17 mouse cellular contexts compared by ENCODE assay signal in genomic region chr10:117000975-117001374, GRCm38 (mm10). TPM values are rescaled to one million over a fixed set of nuclear protein-coding genes. Genes with fewer than 3 reads are reported as not detected.
DNase-seq lines count a peak whose midpoint lies in the region; ATAC-seq and TF ChIP-seq lines count a peak whose summit lies in the region.
"Had no signal": no experiment of that assay in that cellular context is flagged by ENCODE, and none has a peak within 500 bp of the region (broad histone marks: within the 10 kb centered on the region; RNA-seq: fewer than 3 reads in every experiment).

No protein-coding gene starts in this region.

- intact Hi-C loops in heart, postnatal 36 days (cut with DNase I), result no loop called here

- H3K9ac ChIP-seq in embryonic facial prominence, embryonic 15.5 days, result no peak overlapping the region
- H3K9ac ChIP-seq in heart, embryonic 14.5 days (ENCODE audit: low read length), result peak overlapping the region; percentile 39; the same call in 1 of the 2 replicates
- H3K9ac ChIP-seq in lung, postnatal 0 days (replicated peaks; ENCODE audit: low read depth), result no peak overlapping the region
- H3K9ac ChIP-seq: liver, embryonic 12.5 days had no signal

- 0 out of 2 replicates have a peak, but pooled peaks have one; percentile 29 for ATAC-seq in embryonic facial prominence, embryonic 15.5 days (ENCODE audit: insufficient number of reproducible peaks, low FRiP score, low TSS enrichment, low read depth)
- no peak for ATAC-seq in heart, embryonic 14.5 days (ENCODE audit: insufficient number of reproducible peaks, insufficient read depth, low FRiP score, low read depth)
- ATAC-seq in lung, postnatal 0 days, result peak; percentile 13; the same call in 1 of the 2 replicates
- ATAC-seq: activated CD4-positive, CD25-positive, alpha-beta regulatory T cell, adult 4 months; intestine, postnatal 0 days; liver, embryonic 12.5 days had no signal

- TF ChIP-seq CTCF in lung, postnatal 0 days (IDR thresholded peaks at IDR 0.05), result no peak
- no peak for TF ChIP-seq CTCF in brain, embryonic 14.5 days (IDR thresholded peaks at IDR 0.05; ENCODE audit: borderline replicate concordance, extremely low read depth, insufficient read depth, insufficient read length)

- DNase-seq in embryonic facial prominence, embryonic 10.5 days (ENCODE audit: low spot score), result no peak
- no peak for DNase-seq in heart, postnatal 36 days
- peak; percentile 67 for DNase-seq in lung, postnatal 0 days (ENCODE audit: low spot score)
- no peak for DNase-seq in lung, postnatal 4 days
- DNase-seq in brain, embryonic 14.5 days (ENCODE audit: low read depth), result peak; percentile 38
- DNase-seq in thymus, postnatal 36 days, result no peak
- DNase-seq: kidney, postnatal 14 days; thymus, postnatal 4 days had no signal

- TF ChIP-seq EP300 in lung, postnatal 0 days (IDR thresholded peaks at IDR 0.05), result no peak

- no peak for TF ChIP-seq POLR2A in brain, embryonic 14.5 days (IDR thresholded peaks at IDR 0.05; ENCODE audit: borderline replicate concordance, extremely low read depth, insufficient read depth, insufficient read length, poor library complexity, severe bottlenecking)

- no peak overlapping the region for H3K27ac ChIP-seq in embryonic facial prominence, embryonic 15.5 days (replicated peaks)
- H3K27ac ChIP-seq in embryonic facial prominence, embryonic 10.5 days (replicated peaks), result no peak overlapping the region
- H3K27ac ChIP-seq in heart, embryonic 14.5 days (replicated peaks in 1 of 2; ENCODE audit: control insufficient read depth in 1 of 2, insufficient read depth in 1 of 2, low read depth in 2 of 2, low read length in 2 of 2), result peak overlapping the region; percentile 29 to 45; a peak in 3 of 4 replicates
- H3K27ac ChIP-seq in lung, postnatal 0 days (ENCODE audit: low read length), result no peak overlapping the region
- H3K27ac ChIP-seq: liver, embryonic 12.5 days had no signal

- H3K36me3 ChIP-seq in embryonic facial prominence, embryonic 15.5 days, result no peaks in the 10 kb centered on the region
- H3K36me3 ChIP-seq in embryonic facial prominence, embryonic 10.5 days (replicated peaks), result no peaks in the 10 kb centered on the region
- H3K36me3 ChIP-seq in heart, embryonic 14.5 days (ENCODE audit: control insufficient read depth, insufficient read depth, low read length), result no peaks in the 10 kb centered on the region
- H3K36me3 ChIP-seq in lung, postnatal 0 days (ENCODE audit: insufficient read depth, low read length), result no peaks in the 10 kb centered on the region
- H3K36me3 ChIP-seq: liver, embryonic 12.5 days had no signal

- H3K27me3 ChIP-seq in embryonic facial prominence, embryonic 15.5 days, result no peaks in the 10 kb centered on the region
- H3K27me3 ChIP-seq in embryonic facial prominence, embryonic 10.5 days (replicated peaks; ENCODE audit: low read depth, poor library complexity, severe bottlenecking), result no peaks in the 10 kb centered on the region
- H3K27me3 ChIP-seq in heart, embryonic 14.5 days (ENCODE audit: control insufficient read depth, insufficient read depth, low read length), result no peaks in the 10 kb centered on the region
- H3K27me3 ChIP-seq in lung, postnatal 0 days (replicated peaks; ENCODE audit: insufficient read depth, low read length), result no peaks in the 10 kb centered on the region

- no peak overlapping the region for H3K4me3 ChIP-seq in embryonic facial prominence, embryonic 15.5 days (replicated peaks)
- H3K4me3 ChIP-seq in embryonic facial prominence, embryonic 10.5 days, result no peak overlapping the region
- H3K4me3 ChIP-seq in heart, embryonic 14.5 days (ENCODE audit: control insufficient read depth in 1 of 2, insufficient read depth in 1 of 2, low read depth in 1 of 2, low read length in 2 of 2), result no peak overlapping the region
- H3K4me3 ChIP-seq in lung, postnatal 0 days (ENCODE audit: low read depth, low read length), result no peak overlapping the region
- H3K4me3 ChIP-seq: liver, embryonic 12.5 days had no signal

- WGBS in embryonic facial prominence, embryonic 15.5 days, result 48% methylated on average over 12 of the region's 12 CpGs
- 74% methylated on average over 12 of the region's 12 CpGs for WGBS in embryonic facial prominence, embryonic 10.5 days
- WGBS in heart, embryonic 14.5 days, result 28% methylated on average over 12 of the region's 12 CpGs
- 38% methylated on average over 12 of the region's 12 CpGs for WGBS in lung, postnatal 0 days

- no peak overlapping the region for H3K4me2 ChIP-seq in embryonic facial prominence, embryonic 15.5 days (replicated peaks)
- peak overlapping the region; percentile 47 for H3K4me2 ChIP-seq in heart, embryonic 14.5 days (ENCODE audit: low read length)
- H3K4me2 ChIP-seq in lung, postnatal 0 days (replicated peaks; ENCODE audit: low read depth, low read length), result no peak overlapping the region
- H3K4me2 ChIP-seq: liver, embryonic 12.5 days had no signal

- H3K4me1 ChIP-seq in embryonic facial prominence, embryonic 15.5 days, result peaks cover 4% of the 10 kb centered on the region; the same call in 1 of the 2 replicates
- H3K4me1 ChIP-seq in embryonic facial prominence, embryonic 10.5 days, result peaks cover 4% of the 10 kb centered on the region
- H3K4me1 ChIP-seq in heart, embryonic 14.5 days (ENCODE audit: control insufficient read depth in 2 of 2, insufficient read depth in 2 of 2, low read length in 2 of 2), result peaks cover 10 to 18% of the 10 kb centered on the region in 2 experiments
- no peaks in the 10 kb centered on the region for H3K4me1 ChIP-seq in lung, postnatal 0 days (ENCODE audit: insufficient read depth, low read depth, low read length)

- H3K9me3 ChIP-seq in embryonic facial prominence, embryonic 15.5 days (replicated peaks), result no peaks in the 10 kb centered on the region
- no peaks in the 10 kb centered on the region for H3K9me3 ChIP-seq in embryonic facial prominence, embryonic 10.5 days
- H3K9me3 ChIP-seq in heart, embryonic 14.5 days (ENCODE audit: control insufficient read depth, low read length), result no peaks in the 10 kb centered on the region
- H3K9me3 ChIP-seq in lung, postnatal 0 days (ENCODE audit: low read length), result no peaks in the 10 kb centered on the region
- H3K9me3 ChIP-seq: liver, embryonic 12.5 days had no signal

RNA-seq across cellular contexts. Expression of gene Best3, which starts 14.9 kb away (rescaled TPM):
- 2.2 and 2.8 TPM in 2 replicates for polyA plus RNA-seq in embryonic facial prominence, embryonic 15.5 days (2015; fragmentation: Nextera tagmentation; extraction: Ambion mirVana)
- polyA plus RNA-seq in embryonic facial prominence, embryonic 10.5 days (2016; fragmentation: Nextera tagmentation; extraction: Ambion mirVana), result 0.09 and 0.33 TPM in 2 replicates
- 0.77 and 0.81 TPM in 2 replicates for polyA plus RNA-seq in heart, embryonic 14.5 days (2014; fragmentation: Nextera tagmentation; extraction: Ambion mirVana)
- 1 to 10 TPM; 4.3 to 4.7 TPM for total RNA-seq in heart, postnatal 36 days (2021)
- 0.15 and 0.43 TPM in 2 replicates for polyA plus RNA-seq in lung, postnatal 0 days (2015; fragmentation: Nextera tagmentation; extraction: Ambion mirVana)
- polyA plus RNA-seq in brain, embryonic 14.5 days (2012; rRNA removed), result 0.11 and 0.18 TPM in 2 replicates
- total RNA-seq: megakaryocyte progenitor cell, adult 5-6 weeks had no signal
- polyA plus RNA-seq: activated CD4-positive, CD25-positive, alpha-beta regulatory T cell, adult 4 months; intestine, postnatal 0 days; liver, embryonic 12.5 days; stomach, embryonic 14.5 days had no signal

RNA-seq across cellular contexts. Expression of gene Gm10271, which starts 28.6 kb away (rescaled TPM):
- not detected in 2 replicates for polyA plus RNA-seq in embryonic facial prominence, embryonic 15.5 days (2015; fragmentation: Nextera tagmentation; extraction: Ambion mirVana)
- polyA plus RNA-seq in embryonic facial prominence, embryonic 10.5 days (2016; fragmentation: Nextera tagmentation; extraction: Ambion mirVana), result not detected in 2 replicates
- polyA plus RNA-seq in heart, embryonic 14.5 days (2014; fragmentation: Nextera tagmentation; extraction: Ambion mirVana), result not detected in 2 replicates
- not detected for total RNA-seq in heart, postnatal 36 days (2021)
- not detected in 2 replicates for polyA plus RNA-seq in lung, postnatal 0 days (2015; fragmentation: Nextera tagmentation; extraction: Ambion mirVana)
- not detected in 2 replicates for polyA plus RNA-seq in brain, embryonic 14.5 days (2012; rRNA removed)
- total RNA-seq: megakaryocyte progenitor cell, adult 5-6 weeks had no signal
- polyA plus RNA-seq: activated CD4-positive, CD25-positive, alpha-beta regulatory T cell, adult 4 months; hindbrain, embryonic 11.5 days; intestine, postnatal 0 days; liver, embryonic 12.5 days; neural tube, embryonic 14.5 days; stomach, embryonic 14.5 days had no signal

RNA-seq across cellular contexts. Expression of gene Lrrc10, which starts 44.2 kb away (rescaled TPM):
- 0.11 TPM in 1 of 2 replicates, not detected in the other for polyA plus RNA-seq in embryonic facial prominence, embryonic 15.5 days (2015; fragmentation: Nextera tagmentation; extraction: Ambion mirVana)
- polyA plus RNA-seq in embryonic facial prominence, embryonic 10.5 days (2016; fragmentation: Nextera tagmentation; extraction: Ambion mirVana), result 0.14 TPM in 1 of 2 replicates, not detected in the other
- polyA plus RNA-seq in heart, embryonic 14.5 days (2014; fragmentation: Nextera tagmentation; extraction: Ambion mirVana), result 80.5 and 84.2 TPM in 2 replicates
- total RNA-seq in heart, postnatal 36 days (2021), result 100 to 1,000 TPM; 168 to 289 TPM
- polyA plus RNA-seq in lung, postnatal 0 days (2015; fragmentation: Nextera tagmentation; extraction: Ambion mirVana), result 0.45 and 0.58 TPM in 2 replicates
- 0.11 TPM in 1 of 2 replicates, not detected in the other for polyA plus RNA-seq in brain, embryonic 14.5 days (2012; rRNA removed)
- total RNA-seq: megakaryocyte progenitor cell, adult 5-6 weeks had no signal
- polyA plus RNA-seq: activated CD4-positive, CD25-positive, alpha-beta regulatory T cell, adult 4 months; intestine, postnatal 0 days; liver, embryonic 12.5 days; neural tube, embryonic 14.5 days; stomach, embryonic 14.5 days had no signal

RNA-seq across cellular contexts. Expression of gene Rab3ip, which starts 50.4 kb away (rescaled TPM):
- 33.1 and 36.0 TPM in 2 replicates for polyA plus RNA-seq in embryonic facial prominence, embryonic 15.5 days (2015; fragmentation: Nextera tagmentation; extraction: Ambion mirVana)
- polyA plus RNA-seq in embryonic facial prominence, embryonic 10.5 days (2016; fragmentation: Nextera tagmentation; extraction: Ambion mirVana), result 36.5 and 37.3 TPM in 2 replicates
- 66.2 and 70.9 TPM in 2 replicates for polyA plus RNA-seq in heart, embryonic 14.5 days (2014; fragmentation: Nextera tagmentation; extraction: Ambion mirVana)
- total RNA-seq in heart, postnatal 36 days (2021), result 10 to 100 TPM; 85.3 to 89.2 TPM
- 29.5 and 34.2 TPM in 2 replicates for polyA plus RNA-seq in lung, postnatal 0 days (2015; fragmentation: Nextera tagmentation; extraction: Ambion mirVana)
- 48.9 and 65.7 TPM in 2 replicates for polyA plus RNA-seq in brain, embryonic 14.5 days (2012; rRNA removed)

Comparison
In these comparisons a context has a peak if more than half of its experiments do, and no peak if none do; other contexts are left out.
1. DNase-seq: peak in lung, postnatal 0 days (single experiment) and brain, embryonic 14.5 days (single experiment); none in embryonic facial prominence, embryonic 10.5 days (single experiment), heart, postnatal 36 days (0 of 2), lung, postnatal 4 days (0 of 2) and thymus, postnatal 36 days (0 of 2).
2. H3K27ac ChIP-seq: peak in heart, embryonic 14.5 days (2 of 2); none in embryonic facial prominence, embryonic 15.5 days (single experiment), embryonic facial prominence, embryonic 10.5 days (single experiment) and lung, postnatal 0 days (single experiment).
3. RNA of gene Lrrc10, which starts 44.2 kb away (polyA plus RNA-seq): 80.5 to 84.2 TPM in heart, embryonic 14.5 days; 0.45 to 0.58 TPM in lung, postnatal 0 days, 0.11 TPM in brain, embryonic 14.5 days, 0.11 TPM in embryonic facial prominence, embryonic 15.5 days and 0.14 TPM in embryonic facial prominence, embryonic 10.5 days; every median in the first group is over 10 times any median in the second.